Mouse (Mus musculus): ENCODE data around the gene Mylk2. TPM values are rescaled to one million over a fixed set of nuclear protein-coding genes. Genes with fewer than 3 reads are reported as not detected.

The Mylk2 gene
- polyA plus RNA-seq, 1 experiment = not detected

DNA sequence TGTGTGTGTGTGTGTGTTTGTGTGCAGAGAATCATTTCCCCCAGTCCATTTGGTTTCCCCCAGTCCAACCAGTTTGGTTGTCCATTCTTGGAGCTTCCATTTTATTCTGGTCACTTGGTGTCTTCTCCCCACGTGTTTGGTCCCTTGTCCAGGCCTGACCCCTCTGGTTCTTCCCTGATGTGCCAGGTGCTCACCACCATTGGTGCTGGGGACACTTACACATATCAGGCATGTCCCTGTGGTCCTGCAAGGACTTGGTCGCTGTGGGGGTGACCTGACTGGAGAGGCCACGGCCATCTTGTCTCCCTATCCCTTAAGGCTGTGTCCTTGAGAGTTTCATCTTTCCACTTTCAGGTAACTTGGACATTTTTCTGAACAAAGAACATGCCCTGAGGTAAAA is 14.2 kb upstream of the Mylk2 start:
- TF ChIP-seq GATA1 (IDR thresholded peaks at IDR 0.05; ENCODE audit: low read length) (no peak), TAL1 (IDR thresholded peaks at IDR 0.05; ENCODE audit: low read length) (no peak)
- Histone ChIP-seq H3K36me3 (ENCODE audit: control insufficient read depth) (peaks cover 74% of the 10 kb centered on the region), H3K4me1 (ENCODE audit: control insufficient read depth) (peaks cover 1% of the 10 kb centered on the region; the same call in 1 of the 2 replicates), H3K9me3 (ENCODE audit: control insufficient read depth, low read length) (peaks cover 2% of the 10 kb centered on the region; the same call in 1 of the 2 replicates), H3K4me3 (replicated peaks) (no peak overlapping the region), H3K27me3 (ENCODE audit: control insufficient read depth) (peaks cover 3% of the 10 kb centered on the region)

GRCm38 (mm10) chr2:152899011-152899410 is 12.1 kb upstream of the Mylk2 start:
- H3K9me3 ChIP-seq (ENCODE audit: control insufficient read depth, low read length) = no peaks in the 10 kb centered on the region; the same call in 1 of the 2 replicates
- peaks cover 1% of the 10 kb centered on the region; the same call in 1 of the 2 replicates for H3K4me1 ChIP-seq (ENCODE audit: control insufficient read depth)
- TF ChIP-seq GATA1 (IDR thresholded peaks at IDR 0.05; ENCODE audit: low read length) = no peak

GRCm38 (mm10) chr2:152901296-152901695 is 9.9 kb upstream of the Mylk2 start:
- H3K4me3 ChIP-seq (replicated peaks) = no peak overlapping the region
- peaks cover 3% of the 10 kb centered on the region for H3K27me3 ChIP-seq (ENCODE audit: control insufficient read depth)
- H3K9me3 ChIP-seq (ENCODE audit: control insufficient read depth, low read length) = no peaks in the 10 kb centered on the region
- peaks cover 31% of the 10 kb centered on the region for H3K36me3 ChIP-seq (ENCODE audit: control insufficient read depth)
- no peak for TF ChIP-seq TAL1 (IDR thresholded peaks at IDR 0.05; ENCODE audit: low read length)
- no peak for TF ChIP-seq GATA1 (IDR thresholded peaks at IDR 0.05; ENCODE audit: low read length)
- H3K4me1 ChIP-seq (ENCODE audit: control insufficient read depth) = peaks cover 1% of the 10 kb centered on the region; the same call in 1 of the 2 replicates

More at GRCm38 (mm10) chr2:152899011-152899410, 12.1 kb upstream of the Mylk2 start:
- Histone ChIP-seq H3K4me3 (replicated peaks) (no peak overlapping the region), H3K27me3 (ENCODE audit: control insufficient read depth) (peaks cover 3% of the 10 kb centered on the region), H3K36me3 (ENCODE audit: control insufficient read depth) (peaks cover 54% of the 10 kb centered on the region)

GRCm38 (mm10) chr2:152902658-152903057 is 8.5 kb upstream of the Mylk2 start:
- peaks cover 1% of the 10 kb centered on the region; the same call in 1 of the 2 replicates for H3K4me1 ChIP-seq (ENCODE audit: control insufficient read depth)

DNA sequence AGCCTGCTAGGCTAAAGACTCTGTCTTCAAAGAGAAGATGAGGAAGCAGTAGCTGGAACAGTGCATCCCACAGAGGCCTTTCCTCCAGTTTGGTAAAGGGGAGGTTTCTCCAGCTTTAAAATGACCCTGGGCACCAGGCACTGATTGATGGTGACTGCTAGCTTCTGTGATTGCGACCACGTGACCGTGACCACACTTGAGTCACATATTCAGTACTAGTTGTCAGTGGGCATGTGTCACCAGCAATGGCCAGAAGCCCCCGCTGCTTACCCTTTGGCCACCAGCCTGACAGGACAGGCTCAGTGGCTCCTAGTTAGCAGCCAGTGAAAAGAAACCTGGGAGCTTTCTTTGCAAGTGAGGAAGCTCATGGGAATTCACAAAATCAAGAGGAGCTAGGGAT is 7.6 kb upstream of the Mylk2 start:
- Histone ChIP-seq H3K27me3 (ENCODE audit: control insufficient read depth) (peaks cover 3% of the 10 kb centered on the region), H3K4me3 (replicated peaks) (no peak overlapping the region), H3K9me3 (ENCODE audit: control insufficient read depth, low read length) (no peaks in the 10 kb centered on the region), H3K4me1 (ENCODE audit: control insufficient read depth) (peaks cover 1% of the 10 kb centered on the region; the same call in 1 of the 2 replicates), H3K36me3 (ENCODE audit: control insufficient read depth) (peaks cover 18% of the 10 kb centered on the region)
- TF ChIP-seq TAL1 (IDR thresholded peaks at IDR 0.05; ENCODE audit: low read length) = no peak
- no peak for TF ChIP-seq GATA1 (IDR thresholded peaks at IDR 0.05; ENCODE audit: low read length)

More at GRCm38 (mm10) chr2:152902658-152903057, 8.5 kb upstream of the Mylk2 start:
- TF ChIP-seq GATA1 (IDR thresholded peaks at IDR 0.05; ENCODE audit: low read length) = no peak
- TF ChIP-seq TAL1 (IDR thresholded peaks at IDR 0.05; ENCODE audit: low read length) = no peak
- Histone ChIP-seq H3K27me3 (ENCODE audit: control insufficient read depth) (peaks cover 3% of the 10 kb centered on the region), H3K4me3 (replicated peaks) (no peak overlapping the region), H3K9me3 (ENCODE audit: control insufficient read depth, low read length) (no peaks in the 10 kb centered on the region), H3K36me3 (ENCODE audit: control insufficient read depth) (peaks cover 19% of the 10 kb centered on the region)

DNA sequence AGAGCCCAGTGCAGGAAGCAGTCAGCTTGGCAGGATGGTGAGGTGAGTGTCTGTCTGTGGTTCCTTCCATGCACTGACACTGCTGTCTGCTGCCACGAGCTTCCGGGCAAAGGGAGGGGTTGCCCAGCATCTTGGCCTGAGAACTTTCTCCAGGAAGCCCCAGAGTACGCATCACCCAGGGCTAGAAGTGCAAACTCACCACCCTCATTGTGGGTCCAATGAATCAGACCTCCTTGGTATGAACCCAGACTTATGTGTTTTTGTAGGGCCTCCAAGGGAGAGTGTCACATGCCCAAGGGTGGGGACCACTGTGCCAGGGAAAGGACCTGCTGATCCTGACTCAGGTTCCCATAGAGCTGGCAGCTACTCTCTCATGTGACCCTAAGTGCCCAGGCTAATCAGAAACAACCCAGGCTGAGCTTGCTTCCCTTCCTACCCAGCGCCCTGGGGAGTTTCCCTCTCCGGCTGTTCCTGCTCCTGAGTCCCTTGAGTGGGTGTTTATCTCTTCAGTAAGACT is 7.0 kb upstream of the Mylk2 start:
- TF ChIP-seq TAL1 (IDR thresholded peaks at IDR 0.05; ENCODE audit: low read length) (no peak), GATA1 (IDR thresholded peaks at IDR 0.05; ENCODE audit: low read length) (no peak)
- Histone ChIP-seq H3K4me3 (replicated peaks) (no peak overlapping the region), H3K36me3 (ENCODE audit: control insufficient read depth) (peaks cover 12% of the 10 kb centered on the region), H3K4me1 (ENCODE audit: control insufficient read depth) (peaks cover 1% of the 10 kb centered on the region; the same call in 1 of the 2 replicates), H3K9me3 (ENCODE audit: control insufficient read depth, low read length) (no peaks in the 10 kb centered on the region), H3K27me3 (ENCODE audit: control insufficient read depth) (peaks cover 3% of the 10 kb centered on the region)

DNA sequence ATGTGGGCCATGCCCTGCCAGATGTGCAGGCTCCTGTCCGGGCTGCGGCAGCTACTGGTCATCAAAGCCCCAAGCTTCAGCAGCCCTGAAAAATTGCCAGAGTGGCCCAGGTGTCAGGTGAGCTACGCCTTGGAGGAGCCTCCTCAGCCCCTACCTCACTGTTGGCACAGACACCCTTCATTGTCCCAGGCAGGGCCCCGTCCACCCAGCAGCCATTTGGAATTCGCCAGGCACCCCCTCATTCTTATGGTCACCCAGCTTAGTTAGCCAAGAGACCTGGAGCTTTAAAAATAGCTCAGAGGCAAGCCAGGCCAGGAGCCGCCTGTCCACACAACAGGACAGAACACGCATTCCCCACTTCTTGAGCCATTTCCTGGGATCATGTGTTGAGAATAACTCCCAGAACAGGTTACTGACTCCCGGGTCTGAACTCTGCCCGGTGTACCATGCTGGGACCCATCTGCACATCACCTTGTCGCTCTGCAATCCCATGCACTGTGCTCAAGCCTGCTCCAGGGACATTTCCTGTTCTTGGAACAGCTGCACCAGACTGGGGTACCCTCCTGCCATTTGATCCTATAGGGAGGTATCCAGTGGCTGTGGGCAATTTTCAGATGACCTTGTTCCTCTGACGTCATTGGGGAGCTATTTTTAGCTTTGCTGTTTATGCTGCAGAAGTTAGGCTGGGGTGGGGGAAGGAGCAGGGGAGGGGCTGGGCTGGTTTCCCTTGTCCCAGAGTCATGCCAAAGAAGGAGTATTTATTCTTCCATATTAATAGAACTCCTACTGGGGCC is 5.9 kb upstream of the Mylk2 start:
- H3K4me1 ChIP-seq (ENCODE audit: control insufficient read depth) = peaks cover 1% of the 10 kb centered on the region; the same call in 1 of the 2 replicates
- H3K4me3 ChIP-seq (replicated peaks) = no peak overlapping the region
- TF ChIP-seq GATA1 (IDR thresholded peaks at IDR 0.05; ENCODE audit: low read length) = no peak
- no peak for TF ChIP-seq TAL1 (IDR thresholded peaks at IDR 0.05; ENCODE audit: low read length)
- H3K27me3 ChIP-seq (ENCODE audit: control insufficient read depth) = peaks cover 7% of the 10 kb centered on the region
- no peaks in the 10 kb centered on the region for H3K9me3 ChIP-seq (ENCODE audit: control insufficient read depth, low read length)
- peaks cover 7% of the 10 kb centered on the region for H3K36me3 ChIP-seq (ENCODE audit: control insufficient read depth)

DNA sequence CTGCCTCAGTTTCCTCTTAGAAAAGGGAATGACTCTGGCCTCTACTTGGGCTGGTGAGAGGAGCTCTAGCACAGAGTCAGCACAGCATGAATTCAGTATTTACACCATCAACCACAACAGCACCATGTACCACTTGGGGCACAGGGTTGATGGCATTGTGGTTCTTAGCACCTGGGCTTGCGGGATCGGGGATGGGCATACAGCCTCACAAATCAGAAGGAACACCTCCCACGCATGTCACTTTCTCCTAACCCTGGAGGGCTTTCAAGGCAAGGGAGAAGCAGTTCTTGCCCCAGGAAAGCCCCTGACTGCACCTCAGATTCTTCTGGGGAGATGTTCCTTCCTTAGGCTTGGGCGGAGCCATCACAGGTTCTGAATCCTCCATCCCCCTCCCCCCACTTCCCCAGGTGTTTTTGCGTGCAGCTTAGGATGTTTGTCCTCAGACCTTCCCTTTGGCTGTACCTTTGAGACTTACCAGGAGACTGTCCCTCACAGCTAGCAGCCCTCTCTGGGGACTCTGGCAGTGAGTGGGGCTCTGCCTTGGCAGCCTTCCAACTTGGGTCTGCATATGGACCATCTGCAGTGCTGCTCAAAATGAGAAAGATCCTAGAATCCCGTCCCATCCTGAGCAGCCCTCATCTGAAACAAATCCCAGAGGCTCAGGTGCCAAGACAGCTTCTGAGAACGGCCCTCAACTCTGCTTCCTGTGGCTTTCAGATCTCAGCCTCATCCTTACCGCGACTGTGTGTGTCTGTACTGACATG is 4.7 kb upstream of the Mylk2 start:
- Histone ChIP-seq H3K9me3 (ENCODE audit: control insufficient read depth, low read length) (no peaks in the 10 kb centered on the region), H3K27me3 (ENCODE audit: control insufficient read depth) (peaks cover 19% of the 10 kb centered on the region), H3K4me1 (ENCODE audit: control insufficient read depth) (peaks cover 1% of the 10 kb centered on the region; the same call in 1 of the 2 replicates), H3K36me3 (ENCODE audit: control insufficient read depth) (peaks cover 4% of the 10 kb centered on the region), H3K4me3 (replicated peaks) (no peak overlapping the region)
- no peak for TF ChIP-seq TAL1 (IDR thresholded peaks at IDR 0.05; ENCODE audit: low read length)
- TF ChIP-seq GATA1 (IDR thresholded peaks at IDR 0.05; ENCODE audit: low read length) = no peak
